Mouse (Mus musculus) naive thymus-derived CD4-positive, alpha-beta T cell, adult 2 months (primary cell): ENCODE results near the gene 4932414N04Rik.
"Not testable (repeated sequence)": the region's sequence is repeated elsewhere in the genome, so short reads cannot be mapped to it uniquely, and the experiment has no call there.

Source experiments
- DNase-seq: peaks from one replicate; pipeline ENCODE4 v3.0.0-alpha.2; 2011; ENCODE audit warnings: low read depth

Gene 4932414N04Rik

GRCm38 (mm10) chr2:68656186-68656585, at the start of gene 4932414N04Rik:
4932414N04Rik (plus strand) TSS chr2:68656486.
- DNase-seq, result not testable (repeated sequence)

- DNase-seq, result no peak
Observed at GRCm38 (mm10) chr2:68732216-68732615, 75.9 kb downstream of the 4932414N04Rik start.

- DNase-seq, result no peak
Observed at GRCm38 (mm10) chr2:68739772-68740739, 83.8 kb downstream of the 4932414N04Rik start.

- peak; percentile 16 for DNase-seq
Observed at GRCm38 (mm10) chr2:68744599-68744998, 88.3 kb downstream of the 4932414N04Rik start.

GRCm38 (mm10) chr2:68756179-68756578, 99.9 kb downstream of the 4932414N04Rik start:
- no peak for DNase-seq

- DNase-seq, result no peak
Observed at GRCm38 (mm10) chr2:68756793-68757192, 100.5 kb downstream of the 4932414N04Rik start.

GRCm38 (mm10) chr2:68765371-68765770, 109.1 kb downstream of the 4932414N04Rik start:
- no peak for DNase-seq

- no peak for DNase-seq
Observed at GRCm38 (mm10) chr2:68767186-68767890, 111.1 kb downstream of the 4932414N04Rik start.

- peak; percentile 54 for DNase-seq
Observed at GRCm38 (mm10) chr2:68782268-68783132, 126.2 kb downstream of the 4932414N04Rik start.

- not testable (repeated sequence) for DNase-seq
Observed at GRCm38 (mm10) chr2:68783664-68784063, 127.4 kb downstream of the 4932414N04Rik start.

- DNase-seq, result peak; percentile 81
Observed at GRCm38 (mm10) chr2:68784710-68785427, 128.6 kb downstream of the 4932414N04Rik start.

- no peak for DNase-seq
Observed at GRCm38 (mm10) chr2:68787161-68787675, 130.9 kb downstream of the 4932414N04Rik start.

- DNase-seq, result no peak
Observed at GRCm38 (mm10) chr2:68792296-68792695, 136.0 kb downstream of the 4932414N04Rik start.

- DNase-seq, result no peak
Observed at GRCm38 (mm10) chr2:68793472-68793871, 137.2 kb downstream of the 4932414N04Rik start.

- DNase-seq, result no peak
Observed at GRCm38 (mm10) chr2:68794181-68794580, 137.9 kb downstream of the 4932414N04Rik start.

- no peak for DNase-seq
Observed at GRCm38 (mm10) chr2:68794616-68795015, 138.3 kb downstream of the 4932414N04Rik start.

- no peak for DNase-seq
Observed at GRCm38 (mm10) chr2:68796011-68796775, 139.9 kb downstream of the 4932414N04Rik start.

- no peak for DNase-seq
Observed at GRCm38 (mm10) chr2:68797106-68797505, 140.8 kb downstream of the 4932414N04Rik start.
